Mouse (Mus musculus): Measurements from ENCODE around the gene Brd4. TPM values are rescaled to one million over a fixed set of nuclear protein-coding genes. Genes with fewer than 3 reads are reported as not detected.

Brd4 gene
- total and polyA plus RNA-seq, 3 experiments, result 12.3 to 91.4 TPM; not detected in 1

DNA sequence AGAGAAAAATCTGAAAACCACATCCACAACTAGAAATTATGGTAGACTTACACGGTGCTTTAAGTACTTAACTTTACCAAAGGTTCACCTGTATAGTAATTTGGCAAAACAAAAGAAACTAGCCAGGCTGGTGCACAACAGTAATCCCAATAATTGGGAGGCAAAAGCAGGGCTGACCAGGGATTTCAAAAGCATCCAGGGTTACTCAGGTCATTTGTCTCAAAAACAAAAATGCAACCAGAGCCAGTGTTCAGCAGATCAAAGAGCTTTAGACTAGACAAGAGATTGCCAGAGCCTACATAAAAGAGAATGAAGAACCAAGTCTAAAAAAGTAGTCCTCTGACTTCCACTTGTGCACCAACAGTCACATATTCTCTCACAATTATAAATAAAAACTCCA is 7.3 kb downstream of the Brd4 start:
- Histone ChIP-seq H3K36me3 (ENCODE audit: control insufficient read depth in 1 of 2, insufficient read depth in 2 of 2, low read length in 2 of 2) (peaks cover 12 to 57% of the 10 kb centered on the region in 2 experiments), H3K9ac (ENCODE audit: control insufficient read depth, low read depth, low read length, poor library complexity, severe bottlenecking) (no peak overlapping the region), H3K79me2 (ENCODE audit: control insufficient read depth, insufficient read depth, low read length, poor library complexity) (peaks cover 83% of the 10 kb centered on the region), H3K27ac (ENCODE audit: control insufficient read depth, low read depth, low read length) (no peak overlapping the region), H3K27me3 (ENCODE audit: control insufficient read depth in 1 of 2, insufficient read depth in 2 of 2, low read length in 2 of 2) (no peaks in the 10 kb centered on the region), H3K9me3 (replicated peaks; ENCODE audit: insufficient read depth, low read length) (no peaks in the 10 kb centered on the region), H3K4me3 (ENCODE audit: control insufficient read depth in 1 of 2, insufficient read depth in 1 of 2, low read depth in 2 of 2, low read length in 2 of 2) (no peak overlapping the region), H3K4me1 (ENCODE audit: control insufficient read depth in 1 of 2, insufficient read depth in 2 of 2, low read length in 2 of 2) (peaks cover 17 to 23% of the 10 kb centered on the region in 2 experiments)
- no peak for TF ChIP-seq MYC (IDR thresholded peaks at IDR 0.05; ENCODE audit: low read depth, low read length)
- TF ChIP-seq TCF12 (IDR thresholded peaks at IDR 0.05; ENCODE audit: low read depth, low read length), result no peak
- no peak for TF ChIP-seq TAL1 (IDR thresholded peaks at IDR 0.05; ENCODE audit: low read length)
- TF ChIP-seq RAD21 (IDR thresholded peaks at IDR 0.05; ENCODE audit: low read depth, low read length), result no peak
- no peak for DNase-seq (ENCODE audit: low read depth, low spot score)

DNA sequence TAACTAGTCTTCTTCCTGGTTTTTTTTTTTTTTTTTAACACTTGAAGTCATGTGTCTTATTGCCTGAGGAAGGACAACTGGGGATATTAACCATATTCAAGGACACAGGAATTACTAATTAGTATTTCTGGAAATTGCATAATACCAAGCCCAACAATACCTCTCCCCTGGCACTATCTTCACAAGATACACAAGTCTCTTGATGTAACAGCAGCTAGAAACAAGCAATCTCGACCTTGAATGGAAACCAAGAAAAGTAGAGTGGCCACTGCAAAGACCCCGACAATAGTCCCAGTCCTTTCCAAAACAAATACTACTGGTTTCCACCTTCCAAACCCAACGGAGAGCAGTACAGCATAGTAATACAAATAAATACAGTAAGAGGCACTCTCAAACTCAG is 9.0 kb downstream of the Brd4 start:
- Histone ChIP-seq H3K9ac (ENCODE audit: control insufficient read depth, low read depth, low read length, poor library complexity, severe bottlenecking) (no peak overlapping the region), H3K36me3 (ENCODE audit: control insufficient read depth in 1 of 2, insufficient read depth in 2 of 2, low read length in 2 of 2) (peaks cover 19 to 50% of the 10 kb centered on the region in 2 experiments), H3K27ac (ENCODE audit: control insufficient read depth, low read depth, low read length) (peak overlapping the region; percentile 7; the same call in 1 of the 2 replicates), H3K4me1 (ENCODE audit: control insufficient read depth in 1 of 2, insufficient read depth in 2 of 2, low read length in 2 of 2) (peaks cover 8 to 16% of the 10 kb centered on the region in 2 experiments; a peak in 3 of 4 replicates), H3K4me3 (ENCODE audit: control insufficient read depth in 1 of 2, insufficient read depth in 1 of 2, low read depth in 2 of 2, low read length in 2 of 2) (no peak overlapping the region), H3K79me2 (ENCODE audit: control insufficient read depth, insufficient read depth, low read length, poor library complexity) (peaks cover 85% of the 10 kb centered on the region), H3K9me3 (replicated peaks; ENCODE audit: insufficient read depth, low read length) (no peaks in the 10 kb centered on the region), H3K27me3 (ENCODE audit: control insufficient read depth in 1 of 2, insufficient read depth in 2 of 2, low read length in 2 of 2) (no peaks in the 10 kb centered on the region)
- TF ChIP-seq EP300 (IDR thresholded peaks at IDR 0.05; ENCODE audit: low read depth in 1 of 2, low read length in 2 of 2), result peak in 1 of 2 experiments; percentile 25; a peak in 1 of 4 replicates
- TF ChIP-seq KAT2A (conservative IDR thresholded peaks at IDR 0.05; ENCODE audit: low read depth, low read length), result peak; percentile 36; the same call in 1 of the 2 replicates
- peak; percentile 6; the same call in 1 of the 2 replicates for TF ChIP-seq MXI1 (IDR thresholded peaks at IDR 0.05; ENCODE audit: low read depth, low read length)
- peak; percentile 70; the same call in 1 of the 2 replicates for TF ChIP-seq ZNF384 (IDR thresholded peaks at IDR 0.05; ENCODE audit: low read depth, low read length)
- no peak for TF ChIP-seq ETS1 (IDR thresholded peaks at IDR 0.05; ENCODE audit: low read depth, low read length)
- TF ChIP-seq MYC (IDR thresholded peaks at IDR 0.05; ENCODE audit: low read depth, low read length), result no peak
- DNase-seq (ENCODE audit: low read depth, low spot score), result no peak

DNA sequence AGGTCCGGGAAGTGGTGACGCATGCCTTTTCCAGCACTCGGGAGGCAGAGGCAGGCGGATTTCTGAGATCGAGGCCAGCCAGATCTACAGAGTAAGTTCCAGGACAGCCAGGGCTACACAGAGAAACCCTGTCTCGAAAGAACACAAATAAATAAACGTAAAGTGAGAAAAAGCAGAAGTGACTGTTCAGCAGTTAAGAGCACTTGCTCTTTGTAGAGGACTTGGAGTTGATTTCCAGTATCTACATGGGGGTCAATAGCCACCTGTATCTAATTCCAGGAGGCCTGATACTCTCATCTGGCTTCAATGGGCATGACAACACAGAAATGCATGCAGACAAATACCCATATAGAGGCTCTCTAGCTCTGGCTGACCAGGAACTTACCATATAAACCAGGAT is 15.4 kb downstream of the Brd4 start:
- peaks cover 20 to 26% of the 10 kb centered on the region in 2 experiments for H3K4me1 ChIP-seq (ENCODE audit: control insufficient read depth in 1 of 2, insufficient read depth in 2 of 2, low read length in 2 of 2)
- H3K27me3 ChIP-seq (ENCODE audit: control insufficient read depth in 1 of 2, insufficient read depth in 2 of 2, low read length in 2 of 2), result no peaks in the 10 kb centered on the region
- H3K9ac ChIP-seq (ENCODE audit: control insufficient read depth, low read depth, low read length, poor library complexity, severe bottlenecking), result no peak overlapping the region
- H3K79me2 ChIP-seq (ENCODE audit: control insufficient read depth, insufficient read depth, low read length, poor library complexity), result peaks cover 78% of the 10 kb centered on the region
- H3K9me3 ChIP-seq (replicated peaks; ENCODE audit: insufficient read depth, low read length), result no peaks in the 10 kb centered on the region
- peaks cover 21 to 44% of the 10 kb centered on the region in 2 experiments for H3K36me3 ChIP-seq (ENCODE audit: control insufficient read depth in 1 of 2, insufficient read depth in 2 of 2, low read length in 2 of 2)
- peak; percentile 74 for DNase-seq (ENCODE audit: low read depth, low spot score)
- peak overlapping the region; percentile 12; the same call in 1 of the 2 replicates for H3K27ac ChIP-seq (ENCODE audit: control insufficient read depth, low read depth, low read length)
- no peak overlapping the region for H3K4me3 ChIP-seq (ENCODE audit: control insufficient read depth in 1 of 2, insufficient read depth in 1 of 2, low read depth in 2 of 2, low read length in 2 of 2)
- TF ChIP-seq RCOR1 (IDR thresholded peaks at IDR 0.05; ENCODE audit: low read depth, low read length), result no peak
- TF ChIP-seq POLR2A (IDR thresholded peaks at IDR 0.05; ENCODE audit: control insufficient read depth in 1 of 2, insufficient read depth in 1 of 2, low read depth in 1 of 2, low read length in 2 of 2, poor library complexity in 1 of 2), result no peak
- TF ChIP-seq GATA1 (IDR thresholded peaks at IDR 0.05; ENCODE audit: low read depth, low read length), result no peak
- TF ChIP-seq E2F4 (IDR thresholded peaks at IDR 0.05; ENCODE audit: borderline replicate concordance, low read depth, low read length), result no peak
- TF ChIP-seq USF1 (IDR thresholded peaks at IDR 0.05; ENCODE audit: low read depth, low read length), result no peak
- 0 out of 2 replicates have a peak, but pooled peaks have one; percentile 24 for TF ChIP-seq ETS1 (IDR thresholded peaks at IDR 0.05; ENCODE audit: low read depth, low read length)
- TF ChIP-seq MAFK (IDR thresholded peaks at IDR 0.05; ENCODE audit: borderline replicate concordance, low read depth, low read length), result no peak
- no peak for TF ChIP-seq MAZ (IDR thresholded peaks at IDR 0.05; ENCODE audit: low read depth, low read length)
- TF ChIP-seq MAX (IDR thresholded peaks at IDR 0.05; ENCODE audit: low read length), result no peak
- peak; percentile 34 for TF ChIP-seq MXI1 (IDR thresholded peaks at IDR 0.05; ENCODE audit: low read depth, low read length)
- no peak for TF ChIP-seq GABPA (IDR thresholded peaks at IDR 0.05; ENCODE audit: low read depth, low read length)
- TF ChIP-seq SMC3 (IDR thresholded peaks at IDR 0.05; ENCODE audit: low read depth, low read length), result no peak
- no peak for TF ChIP-seq USF2 (IDR thresholded peaks at IDR 0.05; ENCODE audit: borderline replicate concordance in 1 of 2, insufficient read depth in 1 of 2, low read depth in 1 of 2, low read length in 2 of 2)
- no peak for TF ChIP-seq CHD1 (IDR thresholded peaks at IDR 0.05; ENCODE audit: low read depth, low read length)
- TF ChIP-seq HCFC1 (IDR thresholded peaks at IDR 0.05; ENCODE audit: low read depth, low read length), result 0 out of 2 replicates have a peak, but pooled peaks have one; percentile 21
- TF ChIP-seq SIN3A (IDR thresholded peaks at IDR 0.05; ENCODE audit: low read length), result peak; percentile 68
- no peak for TF ChIP-seq KAT2A (conservative IDR thresholded peaks at IDR 0.05; ENCODE audit: low read depth, low read length)
- TF ChIP-seq POLR2AphosphoS5 (IDR thresholded peaks at IDR 0.05; ENCODE audit: borderline replicate concordance, low read depth, low read length), result no peak
- TF ChIP-seq CTCF (IDR thresholded peaks at IDR 0.05 in 2 of 3, conservative IDR thresholded peaks at IDR 0.05 in 1 of 3; ENCODE audit: control insufficient read depth in 1 of 3, insufficient read depth in 1 of 3, low read depth in 2 of 3, low read length in 3 of 3, poor library complexity in 1 of 3, severe bottlenecking in 1 of 3), result no peak

Data from MEL (cell line).